Mouse (Mus musculus) frontal cortex, postnatal 10 days (tissue): ENCODE measurements at regions not wholly inside any gene's neighbourhood (a gene's known extent, or its start where the extent isn't known, plus 50 kb on each side); places are given as distances from the start of the nearest gene placed in this dataset.

Experiments used
- DNase-seq, 2 experiments: peaks; one replicate each; pipeline ENCODE4 v3.0.0; 2022; ENCODE audit warnings: low spot score in 2 of 2, mixed read lengths in 1 of 2

DNA sequence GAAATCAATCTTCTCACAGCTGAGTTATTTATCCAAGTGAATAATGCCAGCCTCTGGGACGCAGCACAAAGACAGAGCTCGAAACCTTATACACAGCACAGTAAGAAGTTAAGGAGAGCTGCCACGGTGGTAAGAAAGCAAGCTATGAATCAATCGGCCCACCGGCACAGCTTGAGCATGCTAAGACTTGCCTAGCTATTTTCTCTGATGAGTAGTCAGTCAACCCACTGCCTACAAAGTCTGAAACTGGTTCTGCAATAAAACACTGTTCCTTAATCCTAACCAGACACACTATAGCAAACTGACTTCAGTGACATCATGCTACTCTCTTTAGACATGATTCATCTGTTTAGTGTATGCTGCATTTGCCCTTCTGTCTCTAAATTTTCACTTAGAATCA lies 268.7 kb downstream of the 1190002N15Rik start:
- no peak for DNase-seq

DNA sequence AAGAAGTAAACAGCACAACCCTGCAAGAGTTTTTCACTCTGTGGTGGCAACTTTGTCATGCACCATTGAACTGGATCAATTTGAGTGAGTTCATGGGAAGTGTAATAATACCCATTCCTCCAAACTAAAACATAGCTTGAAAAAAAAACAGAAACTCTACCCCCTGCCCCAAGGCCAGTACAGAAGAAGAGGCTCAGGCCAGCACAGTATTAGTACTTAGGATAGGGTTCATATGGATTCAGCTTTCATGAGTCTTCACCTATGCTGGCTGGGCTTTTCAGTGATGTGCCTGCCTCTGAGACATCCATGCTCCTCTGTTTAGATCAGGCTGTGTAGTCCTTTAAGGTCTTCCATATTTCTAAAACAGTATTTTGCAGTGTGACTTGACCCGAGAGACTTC lies 270.6 kb downstream of the 1190002N15Rik start:
- no peak for DNase-seq

DNA sequence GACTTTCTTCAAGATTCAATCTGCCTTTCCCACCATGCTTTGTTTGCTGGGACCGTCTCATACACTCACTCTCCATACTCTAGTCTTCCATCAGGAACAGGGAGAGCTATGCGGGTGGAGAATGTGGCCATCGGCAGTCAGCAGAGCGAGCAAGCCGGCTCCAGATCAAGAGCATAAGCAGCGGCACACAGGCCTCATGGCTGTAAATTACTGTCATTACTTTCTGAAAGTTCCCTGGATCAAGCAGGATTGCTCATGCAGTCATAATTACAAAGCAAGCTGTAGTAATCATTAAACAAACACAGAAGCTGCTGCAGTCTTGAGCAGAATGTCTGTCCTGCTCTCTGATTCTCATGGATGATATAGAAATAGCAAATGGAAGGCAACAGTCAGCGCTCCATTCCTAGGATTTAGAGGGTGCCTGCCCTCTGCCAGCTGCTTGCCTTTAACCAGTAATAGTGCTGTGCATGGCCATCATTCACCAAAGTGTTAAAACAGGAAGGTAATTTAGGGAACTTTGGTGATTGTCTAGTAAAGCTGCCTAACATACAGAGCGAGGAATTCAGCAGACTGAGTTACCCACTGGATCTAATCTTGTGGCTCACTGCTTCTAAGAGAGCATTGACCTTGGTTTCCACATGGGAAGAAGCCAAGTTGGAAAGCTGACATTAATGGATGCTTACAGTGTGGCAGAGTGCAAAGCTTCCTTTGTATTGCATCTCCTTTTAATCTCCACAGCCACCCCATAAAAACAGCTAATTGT lies 298.2 kb downstream of the 1190002N15Rik start:
- DNase-seq: no peak

DNA sequence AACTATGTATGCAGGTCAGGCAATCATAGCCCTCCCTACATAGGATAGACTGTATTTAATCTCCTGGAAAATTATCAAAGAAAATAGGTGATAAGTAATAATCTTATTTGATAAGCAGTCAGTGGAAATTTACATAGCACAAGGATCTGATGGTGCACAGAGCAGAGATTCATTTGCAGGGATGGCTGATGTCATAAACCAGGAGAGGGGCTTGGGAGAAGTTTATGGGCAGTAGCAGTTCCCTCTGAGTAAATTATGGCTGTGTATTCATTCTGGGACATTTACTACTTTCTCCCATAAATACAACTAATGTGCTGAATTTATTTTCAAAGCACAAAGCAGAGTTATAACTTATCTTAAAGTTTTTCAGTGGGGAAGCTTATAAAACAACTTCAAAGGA lies 299.3 kb downstream of the 1190002N15Rik start:
- DNase-seq: no peak

DNA sequence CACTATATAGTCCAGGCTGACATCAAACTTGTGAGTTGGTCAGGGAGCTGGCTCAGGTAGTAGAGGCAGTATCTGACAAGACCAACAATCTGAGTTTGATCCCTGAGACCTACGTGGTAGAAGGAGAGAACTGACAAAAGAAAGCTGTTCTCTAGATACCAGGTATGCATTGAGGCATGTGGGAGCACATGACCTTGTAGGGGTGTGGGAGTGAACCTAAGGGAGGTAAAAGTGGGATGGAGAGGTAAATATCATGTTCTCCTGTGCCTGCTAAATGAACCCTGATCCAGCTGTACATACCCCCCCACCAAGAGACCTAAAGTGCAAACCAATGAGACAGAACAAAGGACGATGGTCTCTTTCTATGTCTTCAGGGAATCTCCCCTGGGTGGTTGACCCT lies 308.3 kb downstream of the 1190002N15Rik start:
- no peak for DNase-seq

DNA sequence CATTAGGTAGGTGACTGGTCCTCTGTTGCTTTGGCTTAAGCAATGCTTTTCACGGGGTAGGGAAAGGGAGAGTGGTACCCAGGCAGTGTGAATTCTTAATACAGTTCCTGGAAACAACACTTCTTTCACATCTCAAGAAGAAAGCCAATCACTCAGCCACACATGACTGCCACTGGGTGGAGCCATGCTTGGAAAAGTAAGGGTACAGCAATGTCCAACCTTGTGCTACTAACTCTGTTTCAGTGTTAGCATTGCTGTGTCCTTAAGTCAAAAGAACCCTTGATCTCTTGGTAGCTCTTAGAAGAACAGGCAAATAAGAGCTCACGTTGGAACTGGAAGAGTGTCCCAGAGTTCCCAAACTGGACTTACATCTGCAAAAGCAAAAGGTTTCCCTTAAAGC lies 318.8 kb downstream of the 1190002N15Rik start:
- DNase-seq: no peak

DNA sequence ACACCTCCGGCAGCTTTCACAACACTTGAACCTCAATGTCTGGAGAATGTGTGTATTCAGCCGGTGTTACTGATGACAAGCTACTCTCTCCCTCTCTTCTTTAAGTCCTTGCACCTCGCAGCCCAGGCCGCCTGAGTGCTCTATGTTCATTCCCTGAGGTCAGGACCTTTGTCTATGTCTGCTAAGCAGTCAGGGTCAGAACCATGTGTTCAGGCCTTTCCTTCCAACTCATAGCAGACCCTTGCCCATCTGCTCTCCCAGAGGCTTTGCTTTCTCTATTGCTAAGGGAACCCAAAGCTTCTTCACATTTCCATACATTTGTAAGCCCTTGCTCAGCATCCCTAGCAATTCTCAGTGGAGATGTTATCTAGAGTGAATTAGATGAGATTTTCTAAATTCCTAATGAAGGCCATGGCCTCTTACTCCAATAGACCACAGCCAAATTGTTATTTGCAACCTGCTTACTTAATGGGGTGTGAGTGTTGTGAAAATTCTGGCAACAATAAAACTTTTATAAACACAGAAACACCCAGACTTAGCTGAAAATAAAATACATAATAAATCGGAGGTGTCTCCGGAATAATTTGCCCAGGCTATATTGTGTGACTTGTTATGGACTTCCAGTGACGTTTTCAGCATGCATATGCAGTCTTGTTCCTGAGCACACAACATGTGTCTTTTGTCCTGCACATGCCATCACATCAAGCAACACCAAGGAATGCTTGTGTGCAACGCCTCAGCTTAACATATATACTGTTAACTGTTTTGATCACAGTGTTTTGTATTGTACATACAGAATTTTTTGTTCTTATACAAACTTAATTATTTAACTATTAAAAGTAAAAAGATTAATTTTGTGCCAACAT lies 321.2 kb downstream of the 1190002N15Rik start:
- DNase-seq: no peak

DNA sequence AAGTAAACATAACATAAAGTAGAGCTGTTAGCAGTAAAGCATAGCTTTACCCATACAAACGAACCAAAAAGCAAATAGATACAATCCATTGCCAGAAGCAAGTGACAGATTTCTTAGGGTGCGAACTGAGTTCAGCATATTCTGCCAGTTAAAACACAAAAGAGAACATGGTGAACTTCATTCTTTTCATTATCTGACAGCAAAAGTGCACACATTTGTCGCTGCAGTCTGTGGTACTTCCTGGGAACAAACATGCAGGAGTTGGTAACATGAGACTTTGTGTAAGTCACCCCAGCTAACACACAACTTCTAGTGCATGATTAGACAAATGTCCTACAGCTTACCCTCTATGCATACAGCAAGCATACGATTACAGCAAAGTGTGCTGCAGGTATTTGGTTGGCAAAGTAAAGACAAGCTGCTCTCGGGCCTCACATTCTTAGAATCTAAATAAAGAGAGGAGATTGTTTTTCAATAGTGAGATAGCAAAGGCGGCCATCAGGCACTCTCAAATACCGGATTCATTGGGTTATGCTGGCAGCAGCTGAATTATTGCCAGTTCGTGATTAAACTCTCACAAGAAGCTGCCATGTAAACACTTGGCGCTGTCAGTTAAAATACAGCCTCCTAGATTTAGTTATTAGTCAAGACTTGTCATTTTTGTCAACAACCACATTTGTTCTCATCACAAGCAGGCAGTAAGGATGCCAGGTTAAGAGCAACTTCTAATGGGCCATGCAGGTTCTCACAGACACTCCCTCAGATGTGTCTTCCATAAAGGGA lies 327.2 kb downstream of the 1190002N15Rik start:
- no peak for DNase-seq

DNA sequence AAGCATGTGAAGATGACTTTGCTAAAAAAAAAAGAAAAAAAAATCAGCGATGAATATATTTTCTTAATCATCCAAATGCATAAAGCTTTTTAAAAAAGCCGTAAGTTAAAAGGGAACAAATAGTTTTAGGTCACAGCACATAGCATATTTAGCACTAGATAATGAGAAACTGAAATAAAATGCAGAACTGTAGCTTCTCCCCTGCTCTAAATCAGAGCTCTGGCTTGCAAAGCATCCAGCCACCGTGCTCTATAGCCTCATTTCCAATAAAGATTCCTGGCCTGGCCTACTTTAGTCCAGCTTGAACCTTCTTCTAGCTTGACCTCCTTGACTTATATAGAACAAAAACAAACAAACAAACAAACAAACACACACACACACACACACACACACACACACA lies 328.9 kb downstream of the 1190002N15Rik start:
- no peak for DNase-seq

DNA sequence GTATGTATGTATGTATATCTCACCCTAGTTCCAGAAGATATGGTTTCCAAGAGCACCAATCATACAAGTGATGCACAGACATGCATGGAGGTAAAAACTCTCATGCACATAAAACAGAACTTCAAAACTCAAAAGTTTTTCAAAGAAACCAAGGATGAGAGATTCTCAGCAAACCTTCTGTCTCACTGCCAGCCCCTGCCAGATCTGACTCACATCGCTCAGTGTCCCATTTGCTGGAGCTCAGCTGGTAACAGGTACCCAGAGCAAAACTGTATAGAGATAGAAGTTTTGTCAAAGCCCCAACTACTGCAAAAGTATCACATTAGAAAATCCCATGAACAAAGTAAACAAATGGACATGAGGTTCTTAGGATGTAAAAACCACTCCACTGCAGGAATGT lies 337.0 kb downstream of the 1190002N15Rik start:
- DNase-seq: no peak

DNA sequence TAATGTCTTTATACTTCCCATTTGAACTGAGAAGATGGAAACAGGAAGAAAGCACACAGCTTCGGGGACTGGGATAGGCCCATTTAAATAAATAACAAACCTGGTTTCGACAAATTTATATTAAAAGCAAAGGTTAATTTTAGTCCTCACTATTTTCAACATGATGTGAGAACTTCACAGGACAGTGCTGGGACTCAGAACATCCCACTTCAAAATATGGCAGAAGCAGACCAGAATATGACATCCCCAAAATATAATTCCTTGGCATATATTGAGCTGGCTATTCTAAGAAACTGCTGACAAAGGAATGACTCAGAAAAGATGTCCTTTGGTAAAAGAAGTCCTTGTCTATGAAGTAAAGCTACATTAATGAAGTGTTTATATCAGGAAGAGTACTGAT lies 338.0 kb downstream of the 1190002N15Rik start:
- no peak for DNase-seq

DNA sequence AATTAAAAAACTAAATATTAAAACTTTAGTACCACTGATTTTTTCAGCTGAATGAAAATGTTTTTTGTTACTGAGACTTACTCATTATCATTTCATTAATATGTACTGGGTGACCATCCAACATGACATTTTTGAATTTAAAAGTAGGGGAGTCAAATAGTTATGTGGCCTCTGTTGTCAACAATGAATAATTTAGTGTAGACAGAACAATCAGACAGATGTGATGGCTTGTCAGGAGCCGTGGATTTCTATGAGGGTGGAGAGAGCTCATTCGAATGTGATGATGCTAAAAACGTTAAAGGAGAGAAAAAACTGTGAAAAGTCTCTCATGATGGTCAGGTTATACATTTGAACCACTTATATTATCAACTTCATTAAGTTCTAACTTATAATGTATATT lies 346.8 kb downstream of the 1190002N15Rik start:
- no peak for DNase-seq

DNA sequence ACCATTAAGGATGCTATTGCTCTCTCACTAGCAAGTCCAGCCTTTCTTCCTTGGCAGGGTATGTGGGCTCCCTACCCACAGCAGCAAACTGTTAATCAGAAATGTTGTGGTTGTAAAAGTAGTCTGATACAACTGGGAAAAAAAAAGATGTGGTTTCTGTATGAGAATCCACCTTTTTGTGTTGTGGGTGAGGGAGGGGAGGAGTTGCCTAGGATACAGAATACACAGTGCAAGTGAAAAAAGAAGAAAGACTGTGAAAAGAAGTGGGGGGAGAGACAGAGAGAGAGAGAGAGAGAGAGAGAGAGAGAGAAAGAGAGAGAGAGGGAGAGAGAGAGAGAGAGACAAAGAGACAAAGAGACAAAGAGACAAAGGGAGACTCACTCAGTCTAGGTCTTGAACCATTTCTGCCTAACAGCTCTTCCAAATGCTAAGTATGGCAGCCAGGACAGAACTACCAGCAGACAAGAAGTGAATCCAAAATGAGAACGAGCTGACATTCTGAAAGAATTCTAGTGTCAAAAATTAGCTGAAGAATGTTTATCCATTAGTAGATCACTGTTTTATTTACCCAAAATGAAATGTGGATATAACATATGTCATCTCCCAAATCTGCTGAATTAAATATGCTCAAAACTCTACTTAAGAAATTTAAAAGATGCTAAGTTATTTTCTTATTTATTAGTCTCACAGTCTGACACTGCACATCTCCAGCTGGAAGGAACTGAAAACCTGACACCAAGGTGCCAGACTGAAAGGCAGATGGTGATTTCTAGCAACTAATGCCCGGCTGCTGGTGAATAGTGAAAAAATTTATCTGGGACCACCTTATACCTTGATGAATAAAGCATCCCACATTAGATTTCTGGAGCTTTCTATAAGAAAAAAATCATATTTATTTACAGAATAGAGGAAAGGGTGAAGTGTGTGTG lies 347.7 kb downstream of the 1190002N15Rik start:
- DNase-seq: no peak

DNA sequence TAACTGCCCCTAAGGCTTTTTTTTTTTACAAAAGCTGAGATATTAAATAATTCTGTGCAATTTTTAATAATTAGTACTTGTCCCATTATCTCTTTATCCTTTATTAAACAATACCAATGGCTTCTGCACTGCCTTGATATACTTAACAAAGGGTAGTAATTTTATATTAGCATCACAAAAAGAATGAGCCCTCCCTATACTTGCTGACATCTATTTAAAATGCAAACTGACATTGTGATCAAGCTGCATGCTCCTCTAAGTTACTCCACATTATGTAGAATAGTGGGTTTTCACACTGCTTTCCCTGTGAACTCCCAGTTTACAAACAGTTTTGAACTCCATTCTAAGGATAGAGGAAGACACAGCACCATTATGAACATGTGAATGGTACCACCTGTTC lies 349.8 kb downstream of the 1190002N15Rik start:
- no peak for DNase-seq

DNA sequence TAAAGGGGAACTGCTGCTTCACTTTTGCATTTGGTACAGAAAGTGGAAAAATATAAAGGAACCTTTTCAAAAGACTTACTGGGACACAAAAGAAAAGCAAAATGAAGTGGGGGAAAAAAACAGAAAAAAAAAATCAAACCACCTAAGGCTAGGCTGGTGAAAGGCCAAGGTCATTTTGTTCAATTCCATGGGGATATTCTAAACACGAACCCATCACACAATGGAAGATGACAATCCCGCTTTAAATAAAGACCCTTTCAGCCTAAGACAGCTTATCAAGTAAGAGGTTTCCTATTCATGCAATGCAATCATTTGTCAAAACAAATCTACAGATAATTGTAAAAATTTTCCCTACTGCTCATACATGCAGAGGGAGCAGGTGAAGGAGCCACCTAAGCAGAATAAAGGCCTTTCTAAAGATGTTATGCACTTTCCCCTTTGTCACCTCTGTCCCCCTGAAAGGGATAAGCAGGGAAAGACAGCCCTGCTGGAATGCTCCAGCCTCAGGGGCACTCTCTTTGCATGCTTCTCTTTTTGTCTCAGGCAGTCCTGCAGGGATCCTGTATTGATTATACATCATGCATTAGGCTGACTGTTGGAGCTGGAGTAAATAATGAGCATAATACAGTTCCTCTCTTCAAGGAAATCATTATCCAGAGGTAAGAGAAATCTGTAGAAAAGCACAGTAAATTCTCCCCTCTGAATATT lies 367.8 kb downstream of the 1190002N15Rik start:
- no peak for DNase-seq

DNA sequence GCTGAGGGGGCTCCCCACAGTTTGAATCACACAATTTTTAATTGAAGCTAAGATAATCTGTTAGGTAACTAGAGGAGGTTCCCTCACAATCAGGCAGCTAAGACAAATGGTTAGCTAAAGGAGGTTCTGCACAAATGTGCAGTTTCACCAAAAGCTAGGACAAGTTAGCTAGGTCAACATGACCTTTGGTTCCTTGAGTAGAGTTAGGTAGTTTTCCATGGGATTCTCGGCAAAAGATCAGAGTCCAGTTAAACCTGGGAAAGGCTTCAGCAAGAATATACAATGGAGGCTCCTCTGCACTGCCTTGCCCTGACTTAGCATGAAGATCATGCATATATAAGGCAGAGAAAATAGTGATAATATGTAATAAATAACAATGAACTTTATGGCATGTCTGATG lies 374.2 kb downstream of the 1190002N15Rik start:
- no peak for DNase-seq

DNA sequence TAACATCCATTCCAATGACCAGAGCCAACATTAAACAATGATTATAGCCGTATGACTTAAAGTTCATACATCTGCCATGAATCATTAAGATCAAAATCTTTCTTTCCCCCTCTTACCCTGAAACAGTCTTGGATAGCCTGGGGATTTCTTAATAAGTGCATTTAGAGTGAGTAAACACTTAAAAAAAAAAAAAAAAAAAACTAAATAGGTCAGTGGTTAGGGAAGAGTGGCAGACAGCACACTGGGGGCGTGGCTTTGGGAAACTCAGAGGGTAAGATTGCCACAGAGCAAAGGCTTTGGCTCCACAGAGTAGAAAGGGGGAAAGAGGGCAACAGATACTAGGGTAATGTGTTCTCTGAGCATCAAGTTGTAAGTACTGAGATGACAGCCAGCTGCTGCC lies 382.3 kb downstream of the 1190002N15Rik start:
- DNase-seq: no peak

DNA sequence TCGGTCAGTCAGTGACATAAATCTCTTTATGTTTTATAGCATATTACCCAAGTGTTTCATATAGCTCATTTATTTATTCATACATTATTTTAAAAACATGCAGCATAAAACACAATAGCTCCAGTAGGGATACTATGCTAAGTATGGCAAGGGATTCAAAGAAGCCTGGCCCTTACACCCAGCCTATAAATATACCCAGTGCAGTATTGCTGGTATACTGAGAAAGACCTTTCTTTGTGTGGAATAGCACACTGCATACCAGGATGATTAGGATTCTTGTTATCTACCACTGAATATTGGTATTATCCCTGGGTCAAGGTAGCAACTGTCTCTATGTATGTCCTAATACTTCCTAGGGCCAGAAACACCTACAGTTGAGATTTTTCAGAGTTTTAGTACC lies 389.4 kb downstream of the 1190002N15Rik start:
- no peak for DNase-seq

DNA sequence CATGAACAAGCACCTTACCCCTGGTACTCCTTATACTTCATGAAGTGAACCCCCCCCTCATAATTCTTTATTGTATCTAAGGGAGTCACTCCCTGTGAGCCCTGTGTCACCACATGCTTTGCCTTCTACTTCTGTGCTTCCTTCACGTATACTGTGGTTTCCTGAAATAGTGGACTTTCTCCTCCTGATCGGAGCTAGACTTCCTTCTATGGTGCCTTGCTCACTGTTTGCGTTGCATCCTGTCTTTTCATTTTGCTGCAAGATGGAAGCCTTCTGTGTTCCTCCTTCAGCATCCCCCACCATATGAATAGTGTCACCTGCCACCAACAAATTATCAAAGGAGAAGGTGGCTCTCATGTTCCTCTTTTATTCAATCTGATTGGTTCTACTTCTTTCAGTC lies 391.1 kb downstream of the 1190002N15Rik start:
- no peak for DNase-seq

DNA sequence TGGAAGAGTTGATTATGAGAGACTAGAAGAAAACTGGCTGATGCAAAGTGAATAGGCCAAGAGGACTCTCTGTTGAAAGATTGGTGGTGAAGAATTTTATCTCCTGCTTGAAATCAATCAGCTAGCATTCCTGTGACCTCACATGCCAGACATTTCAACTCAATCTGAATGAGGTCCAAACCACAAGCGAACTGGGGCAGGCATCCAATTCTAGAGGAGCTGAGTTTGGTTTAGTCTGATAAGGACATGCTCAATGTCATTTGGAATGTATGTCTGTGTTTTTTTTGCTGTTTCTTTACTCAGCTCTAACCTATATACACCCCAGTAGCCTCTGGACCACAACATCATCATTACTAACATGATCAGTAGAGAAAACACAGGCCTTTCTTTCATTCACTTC lies 401.4 kb downstream of the 1190002N15Rik start:
- DNase-seq: no peak

DNA sequence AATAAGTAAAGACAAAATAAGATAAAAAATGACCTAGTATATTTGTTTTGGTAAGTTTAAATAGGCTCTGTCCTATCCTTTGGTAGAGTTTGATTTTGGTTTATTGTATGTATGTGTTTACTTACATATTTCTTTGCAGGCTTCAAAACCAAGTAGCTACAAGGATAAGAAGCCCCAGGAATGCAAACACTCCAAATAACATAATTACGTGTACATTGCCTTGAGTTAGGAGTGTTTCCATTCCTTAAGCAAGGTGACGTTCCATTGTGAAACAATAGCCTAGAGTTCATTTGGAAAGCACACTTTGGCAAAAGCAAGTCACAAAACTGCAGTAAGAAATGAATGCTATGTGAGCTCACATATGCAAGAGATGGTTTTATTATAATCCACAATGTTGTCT lies 404.2 kb downstream of the 1190002N15Rik start:
- no peak for DNase-seq
